Mouse (Mus musculus) spleen, adult 10 weeks (tissue): ENCODE measurements around the gene Olfr1141. TPM values are rescaled to one million over a fixed set of nuclear protein-coding genes. Genes with fewer than 3 reads are reported as not detected.

Experiments used
- polyA plus RNA-seq: library from polyadenylated mRNA; stranded (reverse); fragments of 350-450 nt; fragmentation: Illumina TruSeq; extraction: RNeasy Lipid Tissue Mini Kit (QIAGEN cat#74804); gene quantifications from one replicate; pipeline ENCODE4 v1.2.3, GENCODE M21; 2015; ENCODE audit warnings: low replicate concordance; ENCODE audit not compliant: insufficient read depth

Gene Olfr1141
- polyA plus RNA-seq: not detected

GRCm38 (mm10) chr2:87753891-87754290, at the start of gene Olfr1141:
Gene Olfr1141, minus strand, starts transcription at chr2:87753991.

GRCm38 (mm10) chr2:87800292-87800691, 46.5 kb upstream of the Olfr1141 start, which contains the start of gene Olfr1143:
Gene Olfr1143, plus strand, starts transcription at chr2:87800592.

DNA sequence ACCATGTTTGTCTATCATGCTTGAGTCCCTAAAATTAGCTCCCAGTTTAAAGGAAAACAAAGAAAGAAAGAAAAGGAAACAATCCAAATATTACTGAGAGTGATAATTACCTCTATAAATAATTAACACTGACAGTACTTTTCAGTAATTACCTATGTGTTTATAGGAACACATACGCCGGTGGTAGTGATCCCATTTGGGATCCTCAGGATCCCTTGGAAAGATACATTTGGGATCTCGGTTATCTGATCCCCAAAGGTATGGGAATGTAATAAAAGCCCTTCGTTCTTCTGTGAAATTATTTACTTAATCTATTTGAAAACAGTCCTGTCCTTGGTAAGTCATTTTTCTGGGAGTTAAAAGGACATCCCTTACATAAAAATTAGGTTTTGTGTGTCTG, 25.4 kb upstream of the Olfr1141 start, which contains the start of gene Olfr152:
Gene Olfr152, plus strand, starts transcription at position 301 of the 400 bp plus-strand sequence.

GRCm38 (mm10) chr2:87743452-87743851, 10.3 kb downstream of the Olfr1141 start, which contains the start of gene Olfr1140:
Gene Olfr1140, plus strand, starts transcription at chr2:87743752.

DNA sequence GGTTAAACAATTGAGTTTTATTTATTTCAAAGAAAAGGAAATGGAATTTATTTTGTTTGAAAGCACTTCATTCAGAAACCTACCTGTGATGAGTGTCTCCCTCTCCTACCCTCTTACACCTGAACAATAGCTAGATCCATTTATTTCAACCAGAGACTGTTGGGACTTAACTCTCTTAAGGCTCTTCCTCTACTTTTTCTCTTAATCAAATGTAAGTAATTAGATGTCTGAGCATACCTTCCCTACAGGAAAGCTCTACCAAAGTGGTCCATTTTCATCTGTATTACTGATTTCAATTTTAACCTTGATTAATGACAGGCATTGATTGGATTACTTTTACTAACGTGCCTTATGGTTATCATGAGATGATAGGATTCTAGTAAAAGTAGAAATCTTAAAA, 13.9 kb downstream of the Olfr1141 start, which contains the start of gene Olfr1138:
Gene Olfr1138, minus strand, starts transcription at position 101 of the 400 bp plus-strand sequence.

DNA sequence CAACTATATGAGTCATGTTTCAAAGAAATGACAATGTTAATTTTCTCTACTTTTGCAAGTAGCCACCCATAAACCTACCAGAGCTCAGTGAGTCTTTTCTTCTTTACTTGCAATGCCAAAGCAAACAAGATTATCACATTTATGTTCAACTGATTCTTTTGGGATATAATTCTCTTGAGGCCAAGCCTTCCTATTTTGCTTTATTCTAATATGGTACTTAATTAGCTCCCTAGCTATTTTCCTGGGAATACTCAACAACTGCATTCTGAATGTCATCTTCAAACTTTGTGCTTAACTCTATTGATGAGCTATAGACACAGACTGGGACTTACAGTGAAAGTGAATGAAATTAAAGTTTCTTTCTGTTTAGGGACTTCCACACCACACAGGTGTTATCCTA, 40.7 kb downstream of the Olfr1141 start, which contains the start of gene Olfr1137:
Gene Olfr1137, minus strand, starts transcription at position 101 of the 400 bp plus-strand sequence.

Other genes starting within 250 kb of the Olfr1141 start
- not detected for gene Pramel6, start 247.4 kb downstream of the Olfr1141 start, polyA plus RNA-seq
- not detected for gene Olfr153, start 222.2 kb downstream of the Olfr1141 start, polyA plus RNA-seq
- not detected for gene Olfr1128, start 208.4 kb downstream of the Olfr1141 start, polyA plus RNA-seq
- gene Olfr1129, start 180.1 kb downstream of the Olfr1141 start, polyA plus RNA-seq: not detected
- gene Olfr1130, start 147.8 kb downstream of the Olfr1141 start, polyA plus RNA-seq: not detected
- not detected for gene Olfr1131, start 126.9 kb downstream of the Olfr1141 start, polyA plus RNA-seq
- not detected for gene Olfr1132, start 116.5 kb downstream of the Olfr1141 start, polyA plus RNA-seq
- gene Olfr1133, start 106.6 kb downstream of the Olfr1141 start, polyA plus RNA-seq: not detected
- not detected for gene Olfr1134, start 95.5 kb downstream of the Olfr1141 start, polyA plus RNA-seq
- not detected for gene Olfr1135, start 80.3 kb downstream of the Olfr1141 start, polyA plus RNA-seq
- not detected for gene Olfr1136, start 60.0 kb downstream of the Olfr1141 start, polyA plus RNA-seq
- not detected for gene Olfr1137, start 40.8 kb downstream of the Olfr1141 start, polyA plus RNA-seq
- not detected for gene Olfr1138, start 14.0 kb downstream of the Olfr1141 start, polyA plus RNA-seq
- gene Olfr1140, start 10.2 kb downstream of the Olfr1141 start, polyA plus RNA-seq: not detected
- not detected for gene Olfr152, start 25.5 kb upstream of the Olfr1141 start, polyA plus RNA-seq
- not detected for gene Olfr1143, start 46.6 kb upstream of the Olfr1141 start, polyA plus RNA-seq
- not detected for gene Olfr1145, start 55.8 kb upstream of the Olfr1141 start, polyA plus RNA-seq
- gene Olfr1148, start 76.5 kb upstream of the Olfr1141 start, polyA plus RNA-seq: not detected
- not detected for gene Olfr1150-ps1, start 90.0 kb upstream of the Olfr1141 start, polyA plus RNA-seq
- gene Olfr1151, start 101.9 kb upstream of the Olfr1141 start, polyA plus RNA-seq: not detected
- gene Olfr1152, start 112.5 kb upstream of the Olfr1141 start, polyA plus RNA-seq: not detected
- not detected for gene Olfr1153, start 141.0 kb upstream of the Olfr1141 start, polyA plus RNA-seq
- gene Olfr1154, start 151.2 kb upstream of the Olfr1141 start, polyA plus RNA-seq: not detected
- not detected for gene Olfr1155, start 191.1 kb upstream of the Olfr1141 start, polyA plus RNA-seq
- gene Olfr1156, start 199.1 kb upstream of the Olfr1141 start, polyA plus RNA-seq: not detected
- gene Olfr1157, start 214.3 kb upstream of the Olfr1141 start, polyA plus RNA-seq: not detected
- not detected for gene Olfr74, start 220.7 kb upstream of the Olfr1141 start, polyA plus RNA-seq
- gene Olfr1158, start 236.1 kb upstream of the Olfr1141 start, polyA plus RNA-seq: not detected